Mouse (Mus musculus) liver, embryonic 14.5 days (tissue): ENCODE data around the gene Timp2. TPM values are rescaled to one million over a fixed set of nuclear protein-coding genes. Genes with fewer than 3 reads are reported as not detected.

ENCODE experiments used
- ATAC-seq: fragments of 200-750 bp; cut with Nextera tagmentation; 2 replicates; pipeline ENCODE4 v1.8.0; 2017; ENCODE audit warnings: moderate number of reproducible peaks, mild to moderate bottlenecking, moderate library complexity; ENCODE audit not compliant: insufficient read depth
- DNase-seq, 3 experiments: peaks; one replicate each; pipeline ENCODE4 v3.0.0-alpha.2; 2012 to 2013; ENCODE audit warnings: low read depth in 3 of 3, low spot score in 3 of 3
- H3K27ac ChIP-seq: fragments of 300-500 bp; sonication (generic); 2 replicates; pipeline ENCODE4 v1.5.1; 2014; ENCODE audit warnings: moderate library complexity, mild to moderate bottlenecking, control low read depth, inconsistent platforms
- H3K27me3 ChIP-seq: fragments of 300-500 bp; sonication (generic); 2 replicates; pipeline ENCODE4 v1.6.1; 2014; ENCODE audit warnings: mild to moderate bottlenecking, low read length, moderate library complexity; ENCODE audit not compliant: control insufficient read depth, insufficient read depth
- H3K36me3 ChIP-seq: fragments of 300-500 bp; sonication (generic); replicated peaks from 2 replicates; pipeline ENCODE4 v1.6.1; 2014; ENCODE audit warnings: low read depth; ENCODE audit not compliant: control insufficient read depth, insufficient read depth
- H3K4me1 ChIP-seq, 2 experiments: fragments of 200-500 bp in 1 of 2; fragments of 300-500 bp in 1 of 2; sonication (generic) in 1 of 2; replicated peaks; 2 replicates each; pipeline ENCODE4 v1.6.1; 2012 to 2014; ENCODE audit warnings: antibody characterized with exemption in 1 of 2, inconsistent platforms in 1 of 2, low read length in 1 of 2; ENCODE audit not compliant: control insufficient read depth in 2 of 2, insufficient read depth in 2 of 2
- H3K4me2 ChIP-seq: fragments of 300-500 bp; sonication (generic); 2 replicates; pipeline ENCODE4 v1.6.1; 2014; ENCODE audit warnings: low read depth, mild to moderate bottlenecking, control low read depth, moderate library complexity
- H3K4me3 ChIP-seq, 2 experiments: fragments of 200-500 bp in 1 of 2; fragments of 300-500 bp in 1 of 2; sonication (generic) in 1 of 2; 2 replicates each; pipeline ENCODE4 v1.5.1; 2012 to 2014; ENCODE audit warnings: low read depth in 2 of 2, low read length in 2 of 2, mild to moderate bottlenecking in 2 of 2, control low read depth in 1 of 2, inconsistent platforms in 1 of 2, moderate library complexity in 1 of 2; ENCODE audit not compliant: insufficient read depth in 1 of 2
- H3K9ac ChIP-seq: fragments of 300-500 bp; sonication (generic); replicated peaks from 2 replicates; pipeline ENCODE4 v1.6.1; 2014; ENCODE audit warnings: mild to moderate bottlenecking, control low read depth, moderate library complexity
- H3K9me3 ChIP-seq: fragments of 300-500 bp; sonication (generic); 2 replicates; pipeline ENCODE4 v1.6.1; 2016; ENCODE audit warnings: low read length, mixed read lengths; ENCODE audit not compliant: control insufficient read depth
- CTCF ChIP-seq: IDR thresholded peaks from 2 replicates; pipeline ENCODE4 v1.5.1; 2016; ENCODE audit warnings: antibody characterized with exemption, low read depth, control low read depth
- EP300 ChIP-seq: IDR thresholded peaks from 2 replicates; pipeline ENCODE4 v1.6.1; 2016; ENCODE audit warnings: antibody characterized with exemption, low read depth
- WGBS: fragments of 180-500 bp; shearing (Covaris S2); extraction: QIAGEN DNeasy Blood & Tissue Kit; methylation state at CpG from one replicate; pipeline ENCODE4 v1.1.7; 2014; ENCODE audit not compliant: insufficient replicate concordance; 5-methylcytosine and 5-hydroxymethylcytosine counted together
- polyA plus RNA-seq, 2 experiments: library from polyadenylated mRNA; depleted of rRNA in 1 of 2; stranded (reverse) in 1 of 2; unstranded in 1 of 2; fragments of >200 nt; fragmentation: Nextera tagmentation in 1 of 2; extraction: Ambion mirVana in 1 of 2; gene quantifications; 2 replicates each; pipeline versions ENCODE4 v1.2.1 to v1.2.3; 2012 to 2014

The Timp2 gene
- polyA plus RNA-seq, 2 experiments, result 3.2 to 4.6 TPM

DNA sequence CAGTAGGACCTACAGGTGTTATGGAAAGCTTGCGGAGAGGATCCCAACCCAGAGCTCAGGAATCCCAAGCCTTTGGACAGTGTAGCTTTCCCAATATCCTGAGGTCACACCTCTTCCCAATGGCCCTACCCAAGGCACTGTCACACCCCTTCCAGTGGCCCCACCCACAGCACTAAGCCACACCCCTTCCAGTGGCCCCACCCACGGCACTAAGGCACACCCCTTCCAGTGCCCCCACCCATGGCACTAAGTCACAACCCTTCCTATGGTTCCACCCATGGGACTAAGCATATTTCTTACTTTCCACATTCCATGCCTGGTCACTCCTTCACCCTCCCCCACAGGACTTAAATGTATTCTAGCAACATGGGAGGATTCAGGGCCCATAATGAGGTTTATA lies 56.7 kb downstream of the Timp2 start:
- Histone ChIP-seq H3K27me3 (no peaks in the 10 kb centered on the region), H3K4me2 (no peak overlapping the region), H3K9ac (no peak overlapping the region), H3K36me3 (no peaks in the 10 kb centered on the region), H3K9me3 (no peaks in the 10 kb centered on the region), H3K4me1 (0 out of 4 replicates have a peak, but pooled peaks cover 0 to 2% of the 10 kb centered on the region in 2 experiments), H3K27ac (no peak overlapping the region), H3K4me3 (no peak overlapping the region)
- ATAC-seq, result peak; percentile 58
- TF ChIP-seq CTCF (no peak), EP300 (no peak)
- no peak for DNase-seq
- 52% methylated on average over 2 of the region's 2 CpGs for WGBS

DNA sequence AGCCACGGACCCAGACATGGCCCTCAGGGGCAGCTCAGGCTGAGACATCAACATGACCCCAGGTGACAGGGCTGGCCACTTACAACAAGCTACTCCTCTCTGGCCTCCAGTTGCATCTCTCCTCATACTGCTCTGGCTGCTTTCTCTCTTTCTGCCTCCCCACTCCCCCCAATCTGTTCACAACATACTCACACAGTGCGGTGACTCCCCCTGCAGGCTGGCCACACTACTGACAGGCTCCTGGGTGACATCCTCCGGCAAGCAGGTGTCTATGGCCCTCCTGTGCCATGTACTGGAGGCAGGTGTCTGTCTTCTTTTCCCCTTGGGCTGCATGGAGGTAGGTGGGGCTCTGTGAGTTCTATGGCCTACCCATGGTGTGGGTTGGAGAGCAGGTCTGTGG lies 57.6 kb downstream of the Timp2 start:
- Histone ChIP-seq H3K4me2 (no peak overlapping the region), H3K4me1 (0 out of 4 replicates have a peak, but pooled peaks cover 0 to 2% of the 10 kb centered on the region in 2 experiments), H3K9me3 (no peaks in the 10 kb centered on the region), H3K27ac (no peak overlapping the region), H3K27me3 (no peaks in the 10 kb centered on the region), H3K4me3 (no peak overlapping the region), H3K9ac (no peak overlapping the region), H3K36me3 (no peaks in the 10 kb centered on the region)
- DNase-seq, result no peak
- TF ChIP-seq EP300, result no peak
- TF ChIP-seq CTCF, result peak; percentile 27
- no peak for ATAC-seq
- 69% methylated on average over 3 of the region's 3 CpGs for WGBS

DNA sequence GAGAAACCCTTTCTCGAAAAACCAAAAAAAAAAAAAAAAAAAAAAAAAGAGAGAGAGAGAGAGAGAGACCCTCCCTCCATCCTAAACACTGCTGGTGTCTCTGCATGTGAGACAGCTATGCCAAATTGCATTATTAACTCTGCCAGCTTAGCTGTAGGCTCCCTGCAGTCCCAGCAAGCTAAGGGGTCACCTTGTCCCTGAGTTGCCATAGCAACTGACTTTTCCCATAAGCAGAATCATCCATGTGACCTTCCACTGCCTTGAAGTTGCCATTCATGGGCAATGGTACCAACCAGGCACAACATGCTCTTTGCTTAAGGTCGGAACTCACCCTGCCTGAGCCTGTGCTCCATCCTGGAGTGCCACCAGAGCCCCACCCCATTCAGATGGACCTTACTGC lies 60.5 kb downstream of the Timp2 start:
- H3K4me1 ChIP-seq, result peaks cover 4 to 6% of the 10 kb centered on the region in 2 experiments
- ATAC-seq (no peak), DNase-seq (no peak)
- H3K4me2 ChIP-seq, result no peak overlapping the region
- H3K4me3 ChIP-seq, result no peak overlapping the region
- no peak overlapping the region for H3K27ac ChIP-seq
- WGBS, result 28% methylated on average over 2 of the region's 2 CpGs
- H3K9me3 ChIP-seq, result no peaks in the 10 kb centered on the region
- no peaks in the 10 kb centered on the region for H3K36me3 ChIP-seq
- no peaks in the 10 kb centered on the region for H3K27me3 ChIP-seq
- H3K9ac ChIP-seq, result no peak overlapping the region
- no peak for TF ChIP-seq EP300
- TF ChIP-seq CTCF, result no peak

DNA sequence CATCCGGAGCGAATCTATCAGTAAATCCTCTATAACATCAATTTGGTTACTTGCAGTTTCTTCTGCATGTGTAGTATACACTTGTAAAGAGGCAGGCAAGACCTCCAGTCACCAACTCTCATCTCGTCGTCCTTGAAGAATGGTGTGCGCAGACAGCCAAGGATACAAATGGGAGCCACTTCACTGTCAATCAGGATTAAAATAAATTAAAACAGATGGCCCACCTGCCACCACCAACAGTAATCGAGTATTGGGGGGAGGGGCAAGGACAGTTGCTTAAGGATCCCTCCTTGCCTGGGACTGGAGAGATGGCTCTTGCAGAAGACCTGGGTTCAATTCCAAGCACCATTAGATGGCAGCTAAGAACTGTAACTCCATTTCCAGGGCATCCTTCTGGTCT lies 62.9 kb downstream of the Timp2 start:
- Histone ChIP-seq H3K36me3 (no peaks in the 10 kb centered on the region), H3K4me2 (no peak overlapping the region), H3K4me3 (no peak overlapping the region), H3K4me1 (peaks cover 7 to 12% of the 10 kb centered on the region in 2 experiments), H3K9me3 (no peaks in the 10 kb centered on the region), H3K27ac (no peak overlapping the region), H3K27me3 (no peaks in the 10 kb centered on the region), H3K9ac (no peak overlapping the region)
- DNase-seq, result no peak
- no peak for ATAC-seq
- WGBS, result 52% methylated on average over 6 of the region's 6 CpGs
- TF ChIP-seq CTCF (no peak), EP300 (no peak)

DNA sequence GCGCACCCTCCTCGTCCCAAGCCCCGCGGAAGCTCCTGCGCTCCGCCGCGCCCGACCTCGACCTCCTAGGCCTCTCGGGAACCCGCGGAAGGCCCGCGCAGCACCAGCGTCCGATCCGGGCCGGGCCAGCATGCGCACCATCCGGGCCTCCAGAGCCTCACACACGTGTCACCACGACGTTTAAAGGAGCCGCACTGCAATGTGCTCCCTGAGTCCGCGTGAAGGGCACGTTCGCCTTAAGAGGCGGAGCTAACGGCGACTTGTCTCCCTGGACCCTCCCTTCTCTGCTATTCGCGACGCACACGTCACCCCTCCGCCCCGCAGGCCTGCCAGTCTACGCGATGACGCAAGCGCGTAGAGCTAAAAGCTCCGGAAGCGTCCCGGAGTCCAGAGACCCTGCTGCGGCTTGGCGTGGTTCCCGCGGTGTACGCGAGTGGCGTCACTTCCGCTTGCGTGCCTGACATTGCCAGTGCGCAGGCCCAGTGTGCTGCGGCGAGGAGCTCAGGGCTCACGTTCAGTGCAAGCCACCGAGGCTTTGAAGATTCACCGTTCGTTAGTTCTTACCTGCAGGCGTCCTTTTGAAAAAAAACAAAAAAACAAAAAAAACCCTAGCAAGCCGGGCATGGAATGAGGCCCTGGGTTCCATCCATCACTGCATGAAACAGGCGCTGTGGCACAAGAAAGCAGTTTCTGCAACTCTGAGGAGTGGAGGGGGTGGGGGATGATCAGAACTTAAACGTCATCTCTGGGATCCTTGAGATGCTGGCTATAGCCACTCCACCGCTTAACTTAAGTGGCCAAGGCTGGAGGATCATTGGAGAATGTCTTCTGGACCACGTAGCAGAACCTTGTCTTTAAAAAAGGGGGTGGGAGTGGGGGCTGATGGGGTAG lies 65.3 kb downstream of the Timp2 start, which contains the start of gene Usp36:
Usp36 (minus strand) TSS at position 246 of the 891 bp plus-strand sequence.
- TF ChIP-seq CTCF (no peak), EP300 (no peak)

More for the DNA sequence above, 65.3 kb downstream of the Timp2 start, which contains the start of gene Usp36:
- Histone ChIP-seq H3K4me2 (peak within 1 kb of the TSS; percentile 95), H3K9ac (peak within 1 kb of the TSS; percentile 77), H3K27me3 (no peaks in the 10 kb centered on the region), H3K4me1 (peaks cover 7 to 12% of the 10 kb centered on the region in 2 experiments), H3K27ac (peak within 1 kb of the TSS; percentile 6; the same call in 1 of the 2 replicates), H3K4me3 (peak within 1 kb of the TSS; percentile 66 to 85), H3K36me3 (peaks cover 8% of the 10 kb centered on the region; the same call in 1 of the 2 replicates), H3K9me3 (no peaks in the 10 kb centered on the region)
- ATAC-seq (peak; percentile 98), DNase-seq (peak; percentile 99)
- 1% methylated on average over 68 of the region's 68 CpGs for WGBS
